Comparison of ENCODE assay signal across 8 mouse cellular contexts in the genomic region with DNA sequence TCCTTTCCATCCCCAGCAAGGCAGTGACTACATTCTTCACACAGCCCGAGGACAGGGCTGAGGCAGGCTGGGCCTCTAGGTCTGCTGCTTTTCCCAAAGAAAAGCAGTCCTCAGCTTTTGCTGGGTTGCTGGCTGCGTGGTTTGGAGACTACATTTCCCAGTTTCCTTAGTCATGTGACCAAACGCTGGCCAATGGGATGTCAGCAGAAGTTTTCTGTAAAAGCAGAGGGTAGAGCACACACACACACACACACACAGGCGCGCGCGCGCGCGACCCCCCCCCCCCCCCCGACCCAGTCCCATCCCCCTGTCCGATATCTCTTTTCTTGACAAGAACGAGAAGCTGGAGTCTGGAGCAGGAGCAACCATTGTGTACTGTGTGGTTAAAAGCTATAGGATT. TPM values are rescaled to one million over a fixed set of nuclear protein-coding genes. Genes with fewer than 3 reads are reported as not detected.
DNase-seq lines count a peak whose midpoint lies in the region; ATAC-seq and TF ChIP-seq lines count a peak whose summit lies in the region.

No protein-coding gene starts in this region.

- peak; percentile 22; the same call in 1 of the 2 replicates for ATAC-seq in hindbrain, embryonic 13.5 days (ENCODE audit: low FRiP score)
- ATAC-seq in lung, embryonic 15.5 days (ENCODE audit: borderline replicate concordance, extremely low read depth, low FRiP score, low TSS enrichment) = peak; percentile 13; the same call in 1 of the 2 replicates

- under 1% methylated on average over 13 of the region's 13 CpGs for WGBS in hindbrain, embryonic 13.5 days
- WGBS in lung, embryonic 15.5 days = 3% methylated on average over 12 of the region's 13 CpGs

- no peaks in the 10 kb centered on the region for H3K9me3 ChIP-seq in ES-E14 (ENCODE audit: control insufficient read depth, insufficient read depth, low read depth, low read length)
- H3K9me3 ChIP-seq in hindbrain, embryonic 13.5 days = no peaks in the 10 kb centered on the region
- no peaks in the 10 kb centered on the region for H3K9me3 ChIP-seq in lung, embryonic 15.5 days

- in situ Hi-C loops in ES-E14 (cut with MboI; ENCODE audit: low sequenced_read_pairs in 2 of 2, unreplicated experiment in 2 of 2) = loop anchor here (25.0 kb wide), 1 partner anchor 321 kb away; a partner anchor contains a TSS

- H3K27ac ChIP-seq in ES-E14 (ENCODE audit: insufficient read depth, low read depth, low read length, poor library complexity, severe bottlenecking) = no peak overlapping the region
- H3K27ac ChIP-seq in hindbrain, embryonic 13.5 days = peak overlapping the region; percentile 73
- H3K27ac ChIP-seq in lung, embryonic 15.5 days = peak overlapping the region; percentile 97

- peak overlapping the region; percentile 48 for H3K4me2 ChIP-seq in hindbrain, embryonic 13.5 days
- H3K4me2 ChIP-seq in lung, embryonic 15.5 days = peak overlapping the region; percentile 66

- H3K4me1 ChIP-seq in ES-E14 (ENCODE audit: control insufficient read depth in 2 of 2, insufficient read depth in 2 of 2, low read length in 2 of 2, poor library complexity in 1 of 2) = peaks cover 5 to 27% of the 10 kb centered on the region in 2 experiments; a peak in 3 of 4 replicates
- peaks cover 50% of the 10 kb centered on the region for H3K4me1 ChIP-seq in hindbrain, embryonic 13.5 days (replicated peaks)
- H3K4me1 ChIP-seq in lung, embryonic 15.5 days = peaks cover 39% of the 10 kb centered on the region

- no peaks in the 10 kb centered on the region for H3K27me3 ChIP-seq in hindbrain, embryonic 13.5 days
- H3K27me3 ChIP-seq in lung, embryonic 15.5 days = no peaks in the 10 kb centered on the region

- no peak overlapping the region for H3K4me3 ChIP-seq in ES-E14 (ENCODE audit: insufficient read depth in 1 of 2, low read depth in 1 of 2, low read length in 2 of 2, poor library complexity in 1 of 2, severe bottlenecking in 1 of 2)
- H3K4me3 ChIP-seq in hindbrain, embryonic 13.5 days = peak overlapping the region; percentile 16
- H3K4me3 ChIP-seq in lung, embryonic 15.5 days = no peak overlapping the region

- peak overlapping the region; percentile 6; the same call in 1 of the 2 replicates for H3K9ac ChIP-seq in ES-E14 (ENCODE audit: insufficient read depth, low read depth, low read length, poor library complexity, severe bottlenecking)
- H3K9ac ChIP-seq in hindbrain, embryonic 13.5 days = peak overlapping the region; percentile 58; the same call in 1 of the 2 replicates
- H3K9ac ChIP-seq in lung, embryonic 15.5 days = no peak overlapping the region

- DNase-seq in ES-E14 (ENCODE audit: low read depth, low spot score) = no peak
- DNase-seq in c-Kit-positive CD71-positive TER-119-positive erythroid progenitor cells, embryonic 14.5 days (ENCODE audit: low spot score) = peak; percentile 42
- DNase-seq in frontal cortex, postnatal 25 days (ENCODE audit: low spot score in 2 of 2) = peak; percentile 52 to 66
- peak; percentile 78 for DNase-seq in layer of hippocampus, adult 9-11 months
- peak; percentile 81 for DNase-seq in right cerebral cortex, adult 18-20 months
- DNase-seq in MN1 (ENCODE audit: low spot score) = no peak

- no peaks in the 10 kb centered on the region for H3K36me3 ChIP-seq in ES-E14 (ENCODE audit: control insufficient read depth, insufficient read depth, low read length, poor library complexity, severe bottlenecking)
- H3K36me3 ChIP-seq in hindbrain, embryonic 13.5 days = no peaks in the 10 kb centered on the region
- no peaks in the 10 kb centered on the region for H3K36me3 ChIP-seq in lung, embryonic 15.5 days

TF ChIP-seq in ES-E14, 5 proteins besides CTCF, POLR2A, EP300 and RAD21:
- TF ChIP-seq ZC3H11A (IDR thresholded peaks at IDR 0.05; ENCODE audit: borderline replicate concordance, low read depth, low read length) = no peak
- no peak for TF ChIP-seq ZNF384 (IDR thresholded peaks at IDR 0.05; ENCODE audit: low read depth, low read length)
- peak; percentile 76; the same call in 1 of the 2 replicates for TF ChIP-seq HCFC1 (IDR thresholded peaks at IDR 0.05; ENCODE audit: borderline replicate concordance, insufficient read depth, low read length)

RNA-seq across cellular contexts. Expression of a gene that starts 20.1 kb away (rescaled TPM):
- 1.9 and 2.6 TPM in 2 replicates for total RNA-seq in ES-E14 (2012; rRNA removed)
- 1.7 and 2.4 TPM in 2 replicates for polyA plus RNA-seq in hindbrain, embryonic 13.5 days (2015; fragmentation: Nextera tagmentation; extraction: Ambion mirVana)
- 4.7 and 6.0 TPM in 2 replicates for polyA plus RNA-seq in lung, embryonic 15.5 days (2015; fragmentation: Nextera tagmentation; extraction: Ambion mirVana)

RNA-seq across cellular contexts. Expression of a gene that starts 24.3 kb away (rescaled TPM):
- 47.3 and 55.2 TPM in 2 replicates for total RNA-seq in ES-E14 (2012; rRNA removed)
- polyA plus RNA-seq in hindbrain, embryonic 13.5 days (2015; fragmentation: Nextera tagmentation; extraction: Ambion mirVana) = 108 and 115 TPM in 2 replicates
- 82.9 and 87.2 TPM in 2 replicates for polyA plus RNA-seq in lung, embryonic 15.5 days (2015; fragmentation: Nextera tagmentation; extraction: Ambion mirVana)

RNA-seq across cellular contexts. Expression of a gene that starts 46.8 kb away (rescaled TPM):
- total RNA-seq in ES-E14 (2012; rRNA removed) = 73.6 and 88.1 TPM in 2 replicates
- polyA plus RNA-seq in hindbrain, embryonic 13.5 days (2015; fragmentation: Nextera tagmentation; extraction: Ambion mirVana) = 38.3 and 41.0 TPM in 2 replicates
- polyA plus RNA-seq in lung, embryonic 15.5 days (2015; fragmentation: Nextera tagmentation; extraction: Ambion mirVana) = 31.8 and 34.0 TPM in 2 replicates

RNA-seq across cellular contexts. Expression of a gene that starts 51.4 kb away (rescaled TPM):
- total RNA-seq in ES-E14 (2012; rRNA removed) = 8.7 and 16.2 TPM in 2 replicates
- 3.0 and 3.8 TPM in 2 replicates for polyA plus RNA-seq in hindbrain, embryonic 13.5 days (2015; fragmentation: Nextera tagmentation; extraction: Ambion mirVana)
- polyA plus RNA-seq in lung, embryonic 15.5 days (2015; fragmentation: Nextera tagmentation; extraction: Ambion mirVana) = 9.7 and 12.5 TPM in 2 replicates

Comparison
In these comparisons a context has a peak if more than half of its experiments do, and no peak if none do; other contexts are left out.
1. DNase-seq: peak in c-Kit-positive CD71-positive TER-119-positive erythroid progenitor cells, embryonic 14.5 days (single experiment), frontal cortex, postnatal 25 days (2 of 2), layer of hippocampus, adult 9-11 months (single experiment) and right cerebral cortex, adult 18-20 months (single experiment); none in ES-E14 (single experiment) and MN1 (single experiment).